Mouse (Mus musculus): ENCODE measurements around the gene Ubtd2. TPM values are rescaled to one million over a fixed set of nuclear protein-coding genes. Genes with fewer than 3 reads are reported as not detected.

Gene Ubtd2
- polyA plus RNA-seq, 1 experiment from 2014 or later = 104 TPM

DNA sequence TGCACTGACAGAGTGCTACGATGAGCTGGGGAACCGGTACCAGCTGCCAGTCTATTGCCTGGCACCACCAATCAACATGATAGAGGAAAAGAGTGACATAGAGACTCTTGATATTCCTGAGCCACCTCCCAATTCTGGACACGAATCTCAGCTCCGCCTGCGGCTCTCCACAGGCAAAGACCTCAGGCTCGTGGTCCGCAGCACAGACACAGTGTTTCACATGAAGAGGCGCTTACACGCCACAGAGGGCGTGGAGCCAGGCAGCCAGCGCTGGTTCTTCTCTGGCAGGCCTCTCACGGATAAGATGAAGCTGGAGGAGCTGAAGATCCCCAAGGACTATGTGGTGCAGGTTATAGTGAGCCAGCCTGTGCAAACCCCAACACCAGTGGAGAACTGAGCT is 60.9 kb downstream of the Ubtd2 start:
- H3K36me3 ChIP-seq (replicated peaks; ENCODE audit: control insufficient read depth, insufficient read depth, low read depth, low read length) = no peaks in the 10 kb centered on the region; the same call in none of the 2 replicates
- no peak overlapping the region for H3K27ac ChIP-seq (replicated peaks; ENCODE audit: low read depth, low read length)
- H3K9ac ChIP-seq (replicated peaks; ENCODE audit: low read length) = no peak overlapping the region
- no peaks in the 10 kb centered on the region for H3K27me3 ChIP-seq (ENCODE audit: control insufficient read depth, insufficient read depth, low read length)
- 94% methylated on average over 12 of the region's 12 CpGs for WGBS
- no peaks in the 10 kb centered on the region for H3K9me3 ChIP-seq (replicated peaks; ENCODE audit: control insufficient read depth, low read length)
- H3K4me3 ChIP-seq (ENCODE audit: low read depth, low read length) = no peak overlapping the region
- ATAC-seq (replicated peaks; ENCODE audit: insufficient number of reproducible peaks, low FRiP score, low TSS enrichment, low read depth) (no peak), DNase-seq (ENCODE audit: low spot score) (no peak)
- H3K4me1 ChIP-seq (ENCODE audit: control insufficient read depth, insufficient read depth, low read length) = no peaks in the 10 kb centered on the region
- H3K4me2 ChIP-seq (ENCODE audit: low read depth, low read length) = no peak overlapping the region

DNA sequence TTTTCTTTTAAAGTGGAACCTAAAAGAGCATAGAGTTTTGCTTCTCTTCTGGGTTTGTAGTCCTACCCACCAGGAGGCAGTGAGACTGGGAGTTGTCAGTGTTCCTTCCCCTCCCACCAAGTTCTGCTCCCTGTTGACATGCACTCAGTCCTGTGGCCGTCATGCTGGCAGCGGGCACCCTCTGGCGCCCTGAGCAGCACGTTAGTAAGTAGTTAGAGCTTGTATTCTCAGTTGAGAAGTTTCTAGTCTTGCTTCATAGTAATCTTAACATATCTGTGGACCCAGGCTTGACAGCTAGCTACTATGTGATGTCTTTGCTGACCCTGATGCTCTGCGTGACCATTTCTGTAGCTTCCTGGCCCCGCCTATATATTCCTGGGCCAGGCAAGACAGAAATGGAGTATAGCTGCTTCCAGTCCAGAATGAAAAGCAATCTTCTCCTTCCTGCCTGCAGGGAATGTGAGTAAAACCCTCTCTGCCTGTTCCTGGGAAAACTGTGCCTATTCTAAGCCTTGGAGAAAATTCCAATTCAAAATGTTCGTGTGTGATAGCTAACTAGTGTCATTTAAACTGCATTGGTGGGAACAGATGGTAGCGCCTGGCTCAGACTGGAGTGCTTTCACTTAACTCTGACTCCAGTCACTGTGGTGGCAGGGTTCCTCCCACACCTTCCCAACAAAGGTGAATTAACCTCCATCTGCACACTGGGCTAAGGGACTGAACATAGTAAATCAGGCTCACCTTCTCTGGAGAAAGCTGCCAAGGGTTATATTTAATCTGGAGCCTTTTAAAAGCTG is 61.9 kb downstream of the Ubtd2 start:
- Histone ChIP-seq H3K27ac (replicated peaks; ENCODE audit: low read depth, low read length) (no peak overlapping the region), H3K27me3 (ENCODE audit: control insufficient read depth, insufficient read depth, low read length) (no peaks in the 10 kb centered on the region), H3K9me3 (replicated peaks; ENCODE audit: control insufficient read depth, low read length) (no peaks in the 10 kb centered on the region), H3K4me1 (ENCODE audit: control insufficient read depth, insufficient read depth, low read length) (no peaks in the 10 kb centered on the region), H3K4me2 (ENCODE audit: low read depth, low read length) (no peak overlapping the region), H3K9ac (replicated peaks; ENCODE audit: low read length) (no peak overlapping the region), H3K4me3 (ENCODE audit: low read depth, low read length) (no peak overlapping the region), H3K36me3 (replicated peaks; ENCODE audit: control insufficient read depth, insufficient read depth, low read depth, low read length) (no peaks in the 10 kb centered on the region; the same call in none of the 2 replicates)
- no peak for ATAC-seq (replicated peaks; ENCODE audit: insufficient number of reproducible peaks, low FRiP score, low TSS enrichment, low read depth)
- DNase-seq (ENCODE audit: low spot score) = no peak
- 86% methylated on average over 8 of the region's 8 CpGs for WGBS

DNA sequence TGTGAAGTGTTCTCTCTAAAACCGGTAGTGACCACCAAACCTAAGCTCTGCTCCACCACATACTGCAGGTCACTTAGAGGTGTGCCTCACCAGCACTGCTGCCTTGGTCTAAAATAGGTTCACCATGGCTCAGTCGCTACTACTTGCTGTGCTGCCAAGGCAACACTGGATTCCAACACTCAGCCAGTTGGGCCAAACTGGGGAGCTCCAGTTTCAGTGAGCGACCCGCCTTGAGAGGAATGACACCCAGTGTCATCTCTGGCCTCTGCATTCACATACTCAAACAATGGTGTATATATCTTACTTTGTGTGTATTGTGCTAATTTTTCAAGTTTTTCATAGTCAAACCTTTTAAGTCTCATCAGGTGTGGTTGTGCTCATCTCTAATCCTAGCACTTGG is 63.6 kb downstream of the Ubtd2 start:
- no peak overlapping the region for H3K27ac ChIP-seq (replicated peaks; ENCODE audit: low read depth, low read length)
- no peaks in the 10 kb centered on the region for H3K4me1 ChIP-seq (ENCODE audit: control insufficient read depth, insufficient read depth, low read length)
- no peaks in the 10 kb centered on the region; the same call in none of the 2 replicates for H3K36me3 ChIP-seq (replicated peaks; ENCODE audit: control insufficient read depth, insufficient read depth, low read depth, low read length)
- ATAC-seq (replicated peaks; ENCODE audit: insufficient number of reproducible peaks, low FRiP score, low TSS enrichment, low read depth) (no peak), DNase-seq (ENCODE audit: low spot score) (no peak)
- no peak overlapping the region for H3K4me3 ChIP-seq (ENCODE audit: low read depth, low read length)
- WGBS = 90% methylated on average over 4 of the region's 4 CpGs
- no peak overlapping the region for H3K4me2 ChIP-seq (ENCODE audit: low read depth, low read length)
- H3K9ac ChIP-seq (replicated peaks; ENCODE audit: low read length) = no peak overlapping the region
- no peaks in the 10 kb centered on the region for H3K27me3 ChIP-seq (ENCODE audit: control insufficient read depth, insufficient read depth, low read length)
- H3K9me3 ChIP-seq (replicated peaks; ENCODE audit: control insufficient read depth, low read length) = no peaks in the 10 kb centered on the region

DNA sequence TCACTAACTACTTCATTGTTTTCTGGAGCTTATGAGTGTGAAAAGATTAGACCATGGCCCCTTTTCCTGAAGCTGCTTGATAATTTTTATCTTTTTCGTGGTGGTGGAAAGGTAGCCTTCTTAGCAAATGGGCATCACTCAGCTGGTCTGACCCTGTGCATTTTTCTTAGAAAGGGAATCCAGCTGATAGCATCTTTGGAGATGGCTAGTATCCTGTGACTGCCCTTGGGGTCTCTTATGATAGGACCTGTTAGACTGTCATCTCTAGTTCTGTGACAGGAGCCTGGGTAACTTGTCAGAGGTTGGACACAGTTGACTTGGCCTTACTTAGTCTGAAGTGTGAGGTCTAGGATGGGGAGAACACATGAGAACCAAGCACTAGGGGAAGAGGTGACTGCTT is 64.2 kb downstream of the Ubtd2 start:
- H3K27me3 ChIP-seq (ENCODE audit: control insufficient read depth, insufficient read depth, low read length) = no peaks in the 10 kb centered on the region
- no peaks in the 10 kb centered on the region; the same call in none of the 2 replicates for H3K36me3 ChIP-seq (replicated peaks; ENCODE audit: control insufficient read depth, insufficient read depth, low read depth, low read length)
- 88% methylated on average over 1 of the region's 1 CpGs for WGBS
- H3K9ac ChIP-seq (replicated peaks; ENCODE audit: low read length) = no peak overlapping the region
- no peaks in the 10 kb centered on the region for H3K9me3 ChIP-seq (replicated peaks; ENCODE audit: control insufficient read depth, low read length)
- no peak overlapping the region for H3K27ac ChIP-seq (replicated peaks; ENCODE audit: low read depth, low read length)
- H3K4me2 ChIP-seq (ENCODE audit: low read depth, low read length) = no peak overlapping the region
- ATAC-seq (replicated peaks; ENCODE audit: insufficient number of reproducible peaks, low FRiP score, low TSS enrichment, low read depth) (no peak), DNase-seq (ENCODE audit: low spot score) (no peak)
- no peak overlapping the region for H3K4me3 ChIP-seq (ENCODE audit: low read depth, low read length)
- H3K4me1 ChIP-seq (ENCODE audit: control insufficient read depth, insufficient read depth, low read length) = no peaks in the 10 kb centered on the region

DNA sequence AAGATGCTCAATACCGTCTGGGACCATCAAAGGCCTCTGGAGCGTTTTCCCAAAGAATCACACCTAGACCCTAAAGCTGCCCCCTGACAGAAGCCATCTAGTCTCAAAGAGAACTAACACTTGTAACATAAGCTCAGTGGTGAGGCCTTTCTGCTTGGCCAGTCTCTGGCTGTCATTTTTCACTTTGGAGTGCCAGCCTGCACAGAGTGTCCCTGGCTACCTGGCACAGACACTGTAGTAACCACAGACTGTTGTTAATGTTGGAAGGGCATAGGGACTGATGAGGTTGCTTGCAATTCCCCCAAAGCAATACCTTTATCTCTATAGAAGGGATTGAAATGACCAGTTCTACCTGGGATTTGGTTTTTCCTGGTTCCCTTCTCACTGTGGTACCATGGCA is 66.1 kb downstream of the Ubtd2 start:
- no peak overlapping the region for H3K4me3 ChIP-seq (ENCODE audit: low read depth, low read length)
- ATAC-seq (replicated peaks; ENCODE audit: insufficient number of reproducible peaks, low FRiP score, low TSS enrichment, low read depth) = no peak
- H3K27ac ChIP-seq (replicated peaks; ENCODE audit: low read depth, low read length) = no peak overlapping the region
- no peak overlapping the region for H3K4me2 ChIP-seq (ENCODE audit: low read depth, low read length)
- H3K4me1 ChIP-seq (ENCODE audit: control insufficient read depth, insufficient read depth, low read length) = no peaks in the 10 kb centered on the region
- no peaks in the 10 kb centered on the region for H3K9me3 ChIP-seq (replicated peaks; ENCODE audit: control insufficient read depth, low read length)
- H3K27me3 ChIP-seq (ENCODE audit: control insufficient read depth, insufficient read depth, low read length) = no peaks in the 10 kb centered on the region
- no peak overlapping the region for H3K9ac ChIP-seq (replicated peaks; ENCODE audit: low read length)
- WGBS = 92% methylated on average over 2 of the region's 2 CpGs
- DNase-seq (ENCODE audit: low spot score) = no peak
- no peaks in the 10 kb centered on the region; the same call in 1 of the 2 replicates for H3K36me3 ChIP-seq (replicated peaks; ENCODE audit: control insufficient read depth, insufficient read depth, low read depth, low read length)

DNA sequence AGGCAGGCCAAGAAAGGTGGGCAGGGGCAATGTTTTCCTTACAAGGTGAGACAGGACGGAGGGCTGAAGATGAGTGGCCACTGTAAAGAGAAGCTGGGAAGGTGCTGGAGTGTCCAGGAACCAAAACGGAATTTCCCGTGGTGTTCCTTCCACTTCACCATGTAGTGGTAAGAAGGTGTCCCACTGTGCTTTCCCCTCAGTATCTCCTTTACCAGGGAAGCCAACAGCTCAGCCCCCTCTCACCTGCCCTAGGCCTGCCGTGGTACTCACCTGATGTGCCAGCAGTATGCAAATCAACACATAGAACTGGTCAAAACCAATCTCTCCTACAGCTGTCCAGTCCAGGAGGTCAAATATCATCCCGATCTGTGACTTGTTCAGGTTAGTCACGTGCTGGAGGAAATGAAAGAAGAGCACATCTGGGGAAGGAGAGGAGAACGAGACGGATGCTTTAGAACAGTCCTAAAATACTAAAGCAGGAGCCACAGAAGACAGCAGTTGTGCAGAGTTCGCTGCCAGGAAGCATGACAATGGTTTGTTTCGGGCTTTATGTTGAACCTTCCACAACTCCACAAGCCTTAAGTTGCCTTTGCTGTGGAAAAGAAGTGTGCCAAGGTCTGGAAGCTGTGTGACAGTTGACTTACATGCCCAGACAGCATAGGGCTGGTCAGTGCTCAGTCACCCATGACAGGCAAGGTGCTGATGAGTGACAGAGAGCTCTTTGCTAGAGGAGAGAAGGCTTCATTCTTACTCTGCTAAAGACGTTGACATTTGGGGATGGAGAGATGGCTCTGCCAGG is 69.2 kb downstream of the Ubtd2 start:
- Histone ChIP-seq H3K4me2 (ENCODE audit: low read depth, low read length) (no peak overlapping the region), H3K9me3 (replicated peaks; ENCODE audit: control insufficient read depth, low read length) (no peaks in the 10 kb centered on the region), H3K4me3 (ENCODE audit: low read depth, low read length) (no peak overlapping the region), H3K4me1 (ENCODE audit: control insufficient read depth, insufficient read depth, low read length) (no peaks in the 10 kb centered on the region), H3K27ac (replicated peaks; ENCODE audit: low read depth, low read length) (no peak overlapping the region), H3K36me3 (replicated peaks; ENCODE audit: control insufficient read depth, insufficient read depth, low read depth, low read length) (no peaks in the 10 kb centered on the region), H3K9ac (replicated peaks; ENCODE audit: low read length) (no peak overlapping the region), H3K27me3 (ENCODE audit: control insufficient read depth, insufficient read depth, low read length) (no peaks in the 10 kb centered on the region)
- no peak for ATAC-seq (replicated peaks; ENCODE audit: insufficient number of reproducible peaks, low FRiP score, low TSS enrichment, low read depth)
- no peak for DNase-seq (ENCODE audit: low spot score)
- WGBS = 81% methylated on average over 11 of the region's 11 CpGs

DNA sequence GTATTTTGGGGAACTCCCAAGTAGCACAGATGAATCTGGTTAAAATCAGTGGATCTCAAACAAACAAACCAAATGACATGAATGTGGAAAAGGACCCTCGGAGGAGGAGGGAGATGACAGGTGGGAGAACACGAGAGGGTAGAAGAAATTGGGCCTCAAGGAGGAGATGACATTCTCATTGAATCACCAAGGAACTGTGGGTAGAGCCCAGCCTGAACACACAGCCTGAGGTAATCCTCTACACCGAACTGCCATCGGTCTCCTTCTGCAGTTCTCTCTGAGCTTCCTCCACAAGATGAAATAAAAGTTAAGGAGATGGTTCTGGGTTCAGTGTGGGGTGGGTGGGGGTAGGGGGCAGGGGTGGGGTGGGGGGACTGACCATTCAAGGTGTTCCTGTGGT is 71.8 kb downstream of the Ubtd2 start:
- Histone ChIP-seq H3K4me1 (ENCODE audit: control insufficient read depth, insufficient read depth, low read length) (no peaks in the 10 kb centered on the region; the same call in 1 of the 2 replicates), H3K9me3 (replicated peaks; ENCODE audit: control insufficient read depth, low read length) (no peaks in the 10 kb centered on the region), H3K36me3 (replicated peaks; ENCODE audit: control insufficient read depth, insufficient read depth, low read depth, low read length) (no peaks in the 10 kb centered on the region), H3K4me3 (ENCODE audit: low read depth, low read length) (no peak overlapping the region), H3K27me3 (ENCODE audit: control insufficient read depth, insufficient read depth, low read length) (no peaks in the 10 kb centered on the region), H3K9ac (replicated peaks; ENCODE audit: low read length) (no peak overlapping the region), H3K4me2 (ENCODE audit: low read depth, low read length) (no peak overlapping the region), H3K27ac (replicated peaks; ENCODE audit: low read depth, low read length) (no peak overlapping the region)
- 78% methylated on average over 4 of the region's 4 CpGs for WGBS
- ATAC-seq (replicated peaks; ENCODE audit: insufficient number of reproducible peaks, low FRiP score, low TSS enrichment, low read depth) = no peak
- DNase-seq (ENCODE audit: low spot score) = no peak

DNA sequence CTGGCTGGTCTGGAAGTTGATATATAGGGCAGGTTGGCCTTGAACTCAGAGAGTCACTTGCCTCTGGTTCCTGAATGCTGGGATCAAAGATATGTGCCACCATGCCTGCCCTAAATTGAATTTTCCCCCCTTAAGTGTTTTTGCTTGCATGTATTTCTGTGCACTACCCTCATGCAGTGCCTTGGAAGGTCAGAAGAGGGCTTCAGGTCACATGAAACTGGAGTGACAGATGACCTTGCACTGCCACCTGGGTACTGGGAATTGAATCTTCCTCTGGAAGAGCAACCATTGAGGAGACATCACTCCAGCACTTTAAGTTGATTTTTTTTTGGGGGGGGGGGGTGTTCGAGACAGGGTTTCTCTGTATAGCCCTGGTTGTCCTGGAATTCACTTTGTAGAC is 75.0 kb downstream of the Ubtd2 start:
- Histone ChIP-seq H3K27me3 (ENCODE audit: control insufficient read depth, insufficient read depth, low read length) (0 out of 2 replicates have a peak, but pooled peaks cover 2% of the 10 kb centered on the region), H3K27ac (replicated peaks; ENCODE audit: low read depth, low read length) (no peak overlapping the region), H3K4me2 (ENCODE audit: low read depth, low read length) (no peak overlapping the region), H3K4me1 (ENCODE audit: control insufficient read depth, insufficient read depth, low read length) (no peaks in the 10 kb centered on the region; the same call in none of the 2 replicates), H3K9me3 (replicated peaks; ENCODE audit: control insufficient read depth, low read length) (no peaks in the 10 kb centered on the region), H3K4me3 (ENCODE audit: low read depth, low read length) (no peak overlapping the region), H3K9ac (replicated peaks; ENCODE audit: low read length) (no peak overlapping the region), H3K36me3 (replicated peaks; ENCODE audit: control insufficient read depth, insufficient read depth, low read depth, low read length) (no peaks in the 10 kb centered on the region)
- ATAC-seq (replicated peaks; ENCODE audit: insufficient number of reproducible peaks, low FRiP score, low TSS enrichment, low read depth) (no peak), DNase-seq (ENCODE audit: low spot score) (no peak)
- 100% methylated on average over 1 of the region's 1 CpGs for WGBS
